Mouse (Mus musculus): ENCODE results near the gene Chac1.

Gene Chac1

DNA sequence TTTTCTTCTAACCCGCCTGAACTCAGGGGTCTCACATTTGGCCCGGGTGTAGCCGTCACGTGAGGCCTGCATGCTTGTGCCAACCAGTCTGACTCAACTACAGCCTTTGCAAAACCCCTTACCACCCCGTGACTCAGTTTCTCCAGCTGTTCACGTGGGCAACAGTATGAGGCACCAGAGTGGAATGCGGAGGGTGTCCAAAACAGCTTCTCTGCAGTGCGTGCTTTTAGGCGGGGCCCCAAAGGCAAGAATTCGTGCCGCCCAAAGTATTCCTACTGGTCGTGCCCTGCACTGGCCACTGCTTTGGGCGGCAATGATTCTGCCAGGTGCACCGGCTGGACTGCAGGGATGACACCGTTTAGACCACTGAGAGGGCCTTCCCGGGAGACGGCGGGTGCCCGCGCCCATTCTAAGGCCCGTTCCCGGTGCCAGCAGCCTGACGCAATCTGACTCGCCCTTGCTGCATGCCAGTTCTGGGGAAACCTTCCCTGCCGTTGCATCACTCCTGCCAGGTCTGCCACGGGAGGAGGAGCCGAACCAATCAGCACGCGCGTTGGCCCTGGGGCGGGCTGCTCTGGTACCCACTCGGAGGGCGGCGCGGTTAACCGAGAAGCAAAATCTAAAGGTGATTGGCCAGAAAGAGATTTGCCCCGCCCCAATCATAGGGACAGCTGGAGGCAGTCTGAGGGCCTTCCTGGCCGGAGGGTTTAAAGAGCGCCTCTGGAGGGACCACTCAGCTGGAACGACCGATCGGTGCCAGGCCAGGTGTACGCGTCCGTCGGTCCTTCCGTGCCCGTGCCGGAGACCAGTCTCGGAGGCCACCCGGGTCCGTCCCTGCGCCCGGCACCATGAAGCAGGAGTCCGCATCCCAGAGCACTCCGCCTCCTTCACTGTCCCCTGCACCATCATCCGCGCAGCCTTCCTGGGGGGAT is at the start of gene Chac1:
Chac1 (plus strand) TSS at position 675 of the 932 bp plus-strand sequence.
- in situ Hi-C loops (cut with MboI, MseI), result no loop called here

DNA sequence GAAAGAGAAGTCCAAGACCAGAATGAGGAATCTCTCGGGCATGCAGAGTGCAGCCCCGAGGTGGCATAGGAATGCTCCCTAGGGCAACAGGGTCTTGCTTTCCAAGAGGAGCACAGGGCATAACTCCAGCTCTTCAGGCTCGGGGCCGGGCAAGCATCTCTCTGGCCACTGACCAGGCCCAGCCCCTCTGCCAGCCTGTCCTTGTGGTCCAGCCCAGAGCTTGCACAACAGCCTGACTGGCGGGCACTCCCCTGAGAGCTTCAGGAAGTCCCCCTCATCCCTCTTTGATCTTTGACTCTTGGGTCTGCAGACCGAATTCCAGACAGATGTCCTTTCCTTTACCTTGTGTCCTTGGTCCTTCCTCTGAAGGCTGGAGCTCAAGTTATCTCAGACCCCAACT is 48.2 kb upstream of the Chac1 start:
- in situ Hi-C loops (cut with MboI, MseI), result no loop called here

DNA sequence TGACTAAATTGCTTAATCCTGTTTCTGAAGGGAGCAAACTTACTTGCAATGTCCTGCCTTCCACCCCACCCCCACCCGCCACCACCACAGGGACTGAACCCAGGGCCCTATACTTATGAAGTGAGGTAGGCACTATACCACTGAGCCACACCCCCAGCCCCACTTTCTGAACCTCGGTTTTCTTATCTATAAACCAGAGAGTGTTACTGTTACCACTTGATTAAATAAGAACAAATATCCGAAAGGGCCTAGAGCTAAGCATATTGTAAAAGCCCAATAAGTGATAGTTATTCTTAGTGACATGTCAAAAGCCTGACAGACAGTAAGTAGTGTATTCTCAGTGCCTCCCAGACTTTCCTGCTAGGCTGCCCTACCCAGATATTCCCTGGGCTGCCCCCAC is 46.6 kb upstream of the Chac1 start:
- in situ Hi-C loops (cut with MboI, MseI), result no loop called here

DNA sequence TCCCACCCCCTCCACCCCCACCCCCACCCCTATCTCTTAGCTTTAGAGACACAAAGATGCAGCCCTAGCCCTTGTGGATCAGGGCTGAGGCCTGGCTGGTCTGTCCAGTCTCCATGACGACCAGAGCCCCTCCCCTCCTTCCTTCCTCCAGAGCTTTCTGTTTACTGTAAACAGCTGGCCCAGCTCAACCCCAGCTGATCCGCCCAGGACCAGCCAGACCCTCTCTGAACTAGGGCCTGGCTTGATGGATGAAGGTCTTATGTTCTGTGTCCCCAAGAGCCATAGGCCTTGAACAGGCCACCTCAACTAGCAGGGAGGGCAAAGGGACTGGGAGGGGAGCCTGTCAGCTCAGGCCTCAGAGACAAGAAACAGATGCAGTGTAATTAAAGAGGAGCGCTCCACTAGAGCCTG is 46.2 kb upstream of the Chac1 start:
- in situ Hi-C loops (cut with MboI, MseI), result no loop called here

DNA sequence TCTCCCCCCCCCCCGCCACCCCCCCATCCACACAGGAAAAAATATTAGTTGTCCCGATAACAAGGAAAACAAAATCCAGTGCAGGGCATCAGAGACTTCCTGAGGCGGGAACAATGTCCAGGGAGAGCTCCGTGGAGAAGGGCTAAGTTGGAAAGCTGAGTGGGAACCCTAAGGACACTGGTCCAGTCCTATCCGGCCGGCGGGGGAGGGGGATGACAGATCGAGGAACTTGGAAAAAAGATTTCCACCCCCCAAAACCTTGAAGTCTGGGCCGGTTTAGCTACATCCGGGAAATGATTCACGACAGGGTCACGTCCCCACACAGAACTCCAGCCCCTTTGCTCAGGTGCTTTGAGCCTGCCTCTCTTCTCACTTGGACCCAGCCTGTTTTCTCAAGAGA is 39.5 kb upstream of the Chac1 start:
- in situ Hi-C loops (cut with MboI, MseI), result no loop called here

DNA sequence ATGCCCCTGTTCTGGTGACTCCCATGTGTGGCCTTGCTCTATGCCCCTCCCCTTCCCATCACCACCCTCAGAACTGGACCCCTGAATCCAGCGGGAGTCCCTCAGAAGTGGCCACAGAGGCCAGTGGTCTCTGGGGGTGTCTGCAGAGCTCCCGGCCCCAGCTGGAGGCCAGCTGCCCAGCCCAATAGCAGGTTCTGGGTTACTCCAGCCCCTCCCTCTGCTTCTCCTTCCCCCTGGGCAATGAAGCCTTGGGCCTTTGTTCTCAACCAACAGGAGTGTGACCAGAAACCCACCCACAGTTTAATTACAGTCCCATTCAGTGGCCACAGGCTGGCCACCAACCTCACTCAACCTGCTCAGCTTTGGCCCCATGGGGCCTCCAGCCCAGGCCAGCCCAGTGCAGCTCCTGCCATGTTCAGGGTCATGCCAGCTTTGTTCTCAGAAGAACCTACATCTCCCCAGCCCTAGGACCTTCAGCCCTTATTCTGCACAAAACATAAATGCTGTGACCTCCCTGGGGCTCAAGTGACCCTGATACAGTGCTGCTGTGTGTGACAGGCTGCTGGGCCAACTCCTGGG is 38.6 kb upstream of the Chac1 start:
- in situ Hi-C loops (cut with MboI, MseI), result no loop called here

DNA sequence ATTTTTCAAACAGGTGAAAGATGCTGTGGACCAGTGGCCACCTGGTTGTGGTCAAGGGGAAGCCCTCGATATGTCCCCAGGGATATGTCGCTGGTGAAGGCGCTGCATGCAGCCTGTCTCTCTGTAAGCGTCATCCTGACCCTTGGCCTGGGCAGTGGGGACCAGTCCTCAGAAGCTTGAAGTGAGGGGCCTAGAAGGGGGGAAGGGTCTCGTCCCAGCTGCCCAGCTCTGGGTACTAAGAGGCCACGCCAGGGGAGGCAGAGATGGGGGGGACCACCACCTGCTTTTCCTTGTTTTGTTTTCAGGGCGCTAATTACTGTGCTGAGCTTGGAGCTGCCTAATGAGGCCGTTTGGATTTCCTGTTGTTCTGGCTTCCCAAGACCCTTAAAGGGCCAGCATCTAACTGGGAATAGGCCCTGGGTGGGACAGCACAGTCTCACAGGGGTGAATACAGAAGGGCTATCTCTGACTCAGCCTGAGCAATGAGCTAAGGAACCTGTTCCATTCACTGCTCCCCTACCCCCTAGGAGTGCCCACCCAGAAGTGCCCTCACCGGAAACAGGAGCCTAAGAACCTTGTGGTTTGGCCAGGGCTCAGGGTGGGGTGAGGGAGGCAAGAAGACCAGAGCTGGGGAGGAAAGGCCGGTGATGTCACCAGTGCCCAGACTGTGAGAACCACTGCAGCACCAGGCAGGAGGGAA is 37.1 kb upstream of the Chac1 start:
- in situ Hi-C loops (cut with MboI, MseI), result no loop called here

DNA sequence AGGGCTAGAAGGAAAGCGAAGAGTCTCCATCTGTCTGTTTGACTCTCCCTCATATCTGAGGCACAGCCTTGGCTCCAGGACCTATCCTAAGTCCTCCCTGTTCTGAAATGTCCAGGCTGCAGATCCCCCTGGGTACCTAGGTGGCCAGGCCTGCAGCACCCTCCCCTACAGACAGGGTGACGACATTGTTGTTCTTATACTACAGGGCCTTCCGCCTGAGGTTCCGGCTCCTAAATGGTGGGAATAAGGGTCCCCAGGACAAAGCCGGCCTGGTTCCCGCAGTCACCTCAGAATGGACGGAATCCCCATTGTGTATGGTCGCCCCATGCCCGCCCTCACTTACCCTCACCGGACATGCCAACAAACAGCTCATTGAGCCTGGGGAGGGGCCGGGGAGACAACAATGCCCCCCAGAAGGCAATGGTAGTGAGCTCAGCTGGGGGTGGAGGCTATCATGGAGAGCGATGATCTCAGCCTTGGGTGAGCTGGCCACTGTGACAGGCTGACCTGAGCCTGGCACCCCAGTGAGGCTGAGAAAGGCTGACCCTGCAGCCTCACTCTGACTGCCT is 36.2 kb upstream of the Chac1 start:
- in situ Hi-C loops (cut with MboI, MseI), result no loop called here

DNA sequence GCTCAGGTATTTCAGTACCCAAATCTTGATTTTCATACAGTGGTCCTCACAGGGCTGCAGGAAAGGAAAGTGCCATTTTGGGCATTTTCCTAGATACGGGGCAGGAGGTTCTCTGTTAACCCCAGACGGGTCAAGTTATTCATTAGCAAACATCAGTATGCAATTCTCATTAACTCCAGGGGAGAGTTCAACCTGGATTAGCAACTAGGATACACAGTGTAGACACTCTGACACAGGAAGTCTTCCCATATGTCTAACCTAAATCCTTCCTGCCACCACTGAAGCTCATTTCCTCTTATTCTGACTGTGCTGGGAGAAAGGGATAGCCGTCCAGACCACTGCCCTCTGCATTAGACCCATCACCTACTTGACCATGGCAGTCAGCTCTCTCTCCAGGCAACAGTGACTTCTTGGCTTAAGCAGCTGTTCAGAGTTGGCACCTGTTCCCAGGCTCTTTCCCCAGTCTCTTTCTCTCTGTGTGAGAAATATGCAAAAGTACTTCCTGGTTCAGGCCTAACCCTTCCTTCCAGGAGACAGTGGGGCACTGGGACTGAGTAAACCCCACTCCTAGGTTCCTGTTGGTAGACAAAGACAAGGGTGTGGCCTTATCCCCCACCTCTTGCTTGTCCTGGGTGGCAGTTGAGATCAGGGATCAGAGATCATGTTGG is 32.9 kb upstream of the Chac1 start:
- in situ Hi-C loops (cut with MboI, MseI), result no loop called here

DNA sequence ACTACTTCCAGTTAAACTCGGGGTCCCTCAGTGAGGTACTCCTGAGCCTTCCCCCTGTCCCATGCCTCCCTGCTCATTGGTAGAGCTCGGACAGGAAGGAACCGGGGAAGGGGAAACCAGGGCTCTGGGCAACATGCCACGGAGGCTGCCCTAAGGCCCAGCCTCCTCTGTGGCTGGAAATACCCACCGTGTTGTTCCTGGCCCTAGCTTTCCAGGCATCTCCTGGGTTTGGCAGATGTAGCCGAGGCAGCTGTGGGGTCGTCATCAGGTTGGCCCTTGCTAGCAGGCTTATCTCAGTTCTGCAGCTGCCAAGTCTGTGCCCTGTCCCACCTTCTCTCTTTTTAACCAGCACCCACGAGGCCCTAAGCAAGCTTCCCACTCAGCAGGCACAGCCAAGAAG is 30.5 kb upstream of the Chac1 start:
- in situ Hi-C loops (cut with MboI, MseI), result no loop called here

DNA sequence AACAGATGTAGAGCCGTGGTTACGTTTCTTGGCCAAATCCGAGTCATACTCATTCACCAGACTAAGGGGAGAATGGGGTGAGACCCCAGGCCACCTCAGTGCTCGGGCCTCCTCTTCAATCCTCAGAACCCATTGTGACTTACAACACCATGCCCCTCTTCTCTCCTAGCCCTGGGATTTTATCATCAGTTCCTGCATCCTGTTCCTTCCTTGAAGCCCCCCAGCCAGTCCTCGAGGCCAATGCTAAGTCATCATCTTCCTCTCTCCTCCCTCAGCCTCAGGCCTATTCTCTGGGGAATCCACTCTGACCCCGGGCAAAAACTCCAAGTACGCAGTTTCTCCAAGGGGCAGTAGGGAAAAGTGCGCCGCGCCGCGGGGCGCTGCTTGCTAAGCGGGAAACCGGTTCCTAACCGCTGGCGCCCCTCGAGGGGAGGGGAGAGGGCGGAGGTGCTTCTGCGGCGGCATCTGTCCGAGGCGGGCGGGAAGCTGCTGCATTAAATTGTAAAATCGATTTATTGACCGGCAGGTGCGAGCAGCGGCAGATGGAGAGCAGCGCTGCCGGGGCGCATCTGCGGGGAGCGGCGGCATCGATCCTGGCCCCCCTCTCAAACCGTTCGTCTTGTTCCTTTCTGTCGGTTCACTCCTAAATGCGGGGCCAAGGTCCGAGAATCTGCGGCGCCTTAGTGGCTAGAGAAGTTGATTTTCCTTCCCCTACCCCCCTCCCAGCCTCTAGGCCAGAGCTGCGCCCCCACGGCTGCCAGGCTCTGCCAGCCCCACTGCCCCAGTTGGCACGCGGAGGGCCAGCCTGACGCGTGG is 29.1 kb upstream of the Chac1 start:
- in situ Hi-C loops (cut with MboI, MseI), result no loop called here

DNA sequence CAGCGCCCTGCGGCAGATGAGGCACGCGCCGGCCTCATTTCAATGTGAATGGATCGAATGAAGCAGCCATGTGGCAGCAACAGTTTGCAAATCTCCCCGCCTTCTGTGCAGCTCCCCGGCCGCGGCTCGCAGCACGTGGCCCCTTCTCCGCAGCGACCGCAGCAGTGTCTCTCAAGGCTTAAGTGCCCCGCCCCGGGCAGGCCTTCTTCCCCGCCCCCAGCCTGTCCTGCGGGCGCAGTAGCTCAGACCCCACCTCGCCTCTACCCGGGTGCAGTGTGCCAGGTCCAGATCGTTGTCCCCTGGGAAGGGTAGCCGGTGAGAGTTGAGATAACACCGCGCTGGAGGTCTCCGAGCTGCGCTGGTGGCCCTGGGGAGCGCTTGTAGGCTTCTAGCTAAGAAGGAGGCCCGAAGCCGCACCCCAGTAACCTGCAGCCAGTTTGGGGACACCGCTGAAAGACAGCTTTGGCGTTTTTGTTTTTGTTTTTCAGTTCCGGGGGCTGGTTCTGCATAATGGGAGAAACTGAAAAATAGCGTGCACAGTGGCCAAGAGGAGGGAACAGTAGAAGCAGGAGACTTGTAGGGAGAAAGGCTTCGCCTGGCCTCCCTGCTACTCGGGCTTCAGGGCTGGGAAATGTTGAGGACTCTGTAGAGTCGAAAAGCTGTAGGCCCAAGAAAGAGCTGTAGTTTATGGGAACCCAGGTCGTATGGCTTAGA is 28.3 kb upstream of the Chac1 start:
- in situ Hi-C loops (cut with MboI, MseI), result no loop called here

DNA sequence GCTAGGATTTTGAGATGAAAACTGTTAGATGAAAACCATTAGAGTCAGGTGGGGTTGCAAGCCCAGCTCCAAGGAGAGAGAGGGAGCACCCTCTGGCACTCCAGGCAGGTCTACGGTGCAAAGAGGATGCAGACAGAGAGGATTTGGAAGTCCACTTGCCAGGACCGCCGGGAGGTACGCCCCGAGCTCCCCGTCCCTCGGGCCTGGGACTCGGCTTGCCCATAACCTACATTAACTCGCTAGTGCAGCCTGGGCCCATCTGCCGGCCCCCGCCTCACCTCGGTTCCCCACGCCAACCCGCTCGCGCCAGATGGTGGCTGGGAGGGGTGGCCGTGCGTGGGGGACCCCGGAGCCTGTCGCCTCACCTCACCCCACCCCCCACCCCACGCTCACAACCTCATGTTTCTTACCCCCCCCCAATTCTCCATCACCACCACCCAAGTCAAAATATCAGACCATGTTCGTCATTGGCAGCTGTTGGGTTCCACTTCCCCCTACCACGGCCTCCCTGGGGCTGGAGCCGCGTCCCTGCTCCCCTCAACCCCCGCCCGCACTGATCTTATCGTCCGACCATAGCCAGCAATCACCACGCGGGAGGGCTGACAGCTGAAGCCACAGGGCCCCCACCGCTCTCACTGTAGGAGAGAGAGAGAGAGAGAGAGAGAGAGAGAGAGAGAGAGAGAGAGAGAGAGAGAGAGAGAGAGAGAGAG is 27.0 kb upstream of the Chac1 start:
- in situ Hi-C loops (cut with MboI, MseI), result no loop called here

DNA sequence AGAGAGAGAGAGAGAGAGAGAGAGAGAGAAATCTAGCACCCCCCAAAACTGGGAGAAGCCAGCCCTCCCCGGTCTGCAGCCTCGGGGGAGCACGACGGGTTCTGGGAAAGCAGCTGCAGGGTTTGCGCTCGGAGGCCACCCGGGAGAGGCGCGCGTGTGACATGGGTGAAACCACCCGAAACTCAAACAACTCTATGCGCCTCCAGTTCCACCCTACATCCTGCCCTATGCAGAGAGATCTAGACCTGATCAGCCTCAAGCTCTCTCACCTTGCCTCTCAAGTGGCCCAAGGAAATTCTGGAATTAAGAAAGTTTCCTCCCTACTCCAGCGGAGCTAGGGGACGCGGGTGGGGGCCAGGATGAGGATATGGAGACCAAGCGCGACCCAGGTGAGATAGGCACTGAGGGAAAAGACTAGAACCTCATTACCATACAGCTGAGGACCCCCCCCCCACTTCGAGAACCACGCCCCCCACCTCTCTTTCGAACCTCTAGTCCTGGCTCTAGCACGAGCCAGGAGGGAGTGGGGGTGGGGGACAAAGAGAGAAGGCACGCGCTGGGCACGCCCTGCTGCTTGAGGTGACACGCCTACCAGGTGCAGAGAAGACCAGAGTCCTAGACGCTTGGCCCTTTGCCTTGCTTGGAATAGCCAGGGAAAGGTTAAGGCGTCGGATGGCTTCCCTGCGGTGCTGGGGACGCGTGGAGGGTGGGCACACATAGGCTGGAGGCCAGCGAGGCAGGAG is 26.3 kb upstream of the Chac1 start:
- in situ Hi-C loops (cut with MboI, MseI), result no loop called here

DNA sequence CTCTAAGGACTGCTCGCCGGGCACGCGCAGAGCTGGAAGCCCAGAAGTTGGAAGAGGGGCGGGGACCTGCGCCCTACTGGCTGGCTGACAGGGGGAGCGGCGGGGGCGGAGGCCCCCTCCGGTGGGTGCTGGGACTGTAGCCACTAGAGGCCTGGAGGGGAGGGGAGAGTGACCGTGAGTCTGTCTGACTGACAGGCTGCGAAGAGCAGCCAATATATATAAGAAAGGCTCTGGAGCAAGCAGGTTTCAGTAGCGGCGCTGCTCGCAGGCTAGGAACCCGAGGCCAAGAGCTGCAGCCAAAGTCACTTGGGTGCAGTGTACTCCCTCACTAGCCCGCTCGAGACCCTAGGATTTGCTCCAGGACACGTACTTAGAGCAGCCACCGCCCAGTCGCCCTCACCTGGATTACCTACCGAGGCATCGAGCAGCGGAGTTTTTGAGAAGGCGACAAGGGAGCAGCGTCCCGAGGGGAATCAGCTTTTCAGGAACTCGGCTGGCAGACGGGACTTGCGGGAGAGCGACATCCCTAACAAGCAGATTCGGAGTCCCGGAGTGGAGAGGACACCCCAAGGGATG is 25.4 kb upstream of the Chac1 start, which contains the start of gene Dll4:
Dll4 (plus strand) TSS at position 217 of the 576 bp plus-strand sequence.
- in situ Hi-C loops (cut with MboI, MseI), result no loop called here

DNA sequence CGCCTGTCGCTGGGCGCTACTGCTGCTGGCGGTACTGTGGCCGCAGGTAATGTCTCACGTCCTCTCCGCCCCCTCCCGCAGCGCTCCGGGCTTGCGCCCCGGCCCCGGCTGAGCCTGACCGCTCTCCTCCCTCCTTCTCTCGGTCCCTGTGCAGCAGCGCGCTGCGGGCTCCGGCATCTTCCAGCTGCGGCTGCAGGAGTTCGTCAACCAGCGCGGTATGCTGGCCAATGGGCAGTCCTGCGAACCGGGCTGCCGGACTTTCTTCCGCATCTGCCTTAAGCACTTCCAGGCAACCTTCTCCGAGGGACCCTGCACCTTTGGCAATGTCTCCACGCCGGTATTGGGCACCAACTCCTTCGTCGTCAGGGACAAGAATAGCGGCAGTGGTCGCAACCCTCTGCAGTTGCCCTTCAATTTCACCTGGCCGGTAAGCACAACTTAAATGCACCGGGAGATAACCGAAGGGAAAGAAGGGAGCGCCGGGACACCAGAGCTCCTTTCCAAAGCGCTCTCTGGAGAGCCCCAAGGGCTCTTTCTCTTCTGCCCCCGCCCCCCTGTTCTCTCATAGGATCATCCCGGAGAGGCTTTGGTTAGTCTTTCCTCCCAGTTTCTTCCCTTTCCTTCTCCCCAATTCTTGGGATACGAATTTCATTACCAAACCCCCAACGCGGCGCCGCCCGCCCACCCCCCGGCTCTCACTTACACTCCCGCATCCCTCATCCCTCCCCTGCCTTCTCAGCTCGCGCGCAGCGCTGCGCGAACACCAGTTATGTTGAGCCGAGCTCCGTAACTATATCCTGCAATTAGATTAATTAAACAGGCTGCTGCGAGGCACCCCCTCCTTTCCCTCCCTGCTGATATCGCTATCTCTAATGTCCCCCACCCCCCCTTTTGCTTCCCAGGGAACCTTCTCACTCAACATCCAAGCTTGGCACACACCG is 24.6 kb upstream of the Chac1 start:
- in situ Hi-C loops (cut with MboI, MseI), result no loop called here

DNA sequence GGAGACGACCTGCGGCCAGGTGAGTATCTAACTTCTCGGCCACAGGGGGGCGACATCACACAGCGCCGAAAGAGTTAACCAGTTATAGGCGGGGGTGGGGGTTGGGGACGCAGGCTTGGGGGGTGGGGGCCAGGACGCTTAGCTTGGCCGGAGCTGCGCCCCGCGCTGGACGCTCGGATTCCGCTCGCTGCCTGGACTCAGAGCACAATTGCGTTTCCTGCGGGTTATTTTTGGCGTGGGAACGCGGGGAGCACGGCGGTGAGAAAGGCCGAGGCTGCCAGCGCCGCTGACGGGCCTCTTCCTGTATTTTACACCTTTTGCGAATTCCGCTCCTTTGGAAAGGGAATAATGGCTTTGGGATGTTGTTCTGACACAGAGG is 23.9 kb upstream of the Chac1 start:
- in situ Hi-C loops (cut with MboI, MseI), result no loop called here
